Mouse (Mus musculus) hindbrain, embryonic 14.5 days (tissue): ENCODE results near the gene 1810009A15Rik. TPM values are rescaled to one million over a fixed set of nuclear protein-coding genes. Genes with fewer than 3 reads are reported as not detected.

Experiments used
- ATAC-seq: fragments of 200-750 bp; cut with Nextera tagmentation; 2 replicates; pipeline ENCODE4 v1.8.0; 2017; ENCODE audit warnings: moderate number of reproducible peaks, mild to moderate bottlenecking, moderate TSS enrichment, moderate library complexity; ENCODE audit not compliant: low FRiP score
- DNase-seq: peaks from one replicate; pipeline ENCODE4 v3.0.0-alpha.2; 2015; ENCODE audit warnings: low spot score
- H3K27ac ChIP-seq: fragments of 300-500 bp; sonication (generic); 2 replicates; pipeline ENCODE4 v1.5.1; 2014; ENCODE audit warnings: mild to moderate bottlenecking, moderate library complexity
- H3K27me3 ChIP-seq: fragments of 300-500 bp; sonication (generic); 2 replicates; pipeline ENCODE4 v1.6.1; 2014; ENCODE audit warnings: mild to moderate bottlenecking, low read length, mixed read lengths; ENCODE audit not compliant: control insufficient read depth, insufficient read depth
- H3K36me3 ChIP-seq: fragments of 300-500 bp; sonication (generic); replicated peaks from 2 replicates; pipeline ENCODE4 v1.6.1; 2014; ENCODE audit not compliant: control insufficient read depth, insufficient read depth
- H3K4me1 ChIP-seq: fragments of 300-500 bp; sonication (generic); replicated peaks from 2 replicates; pipeline ENCODE4 v1.6.1; 2014; ENCODE audit warnings: antibody characterized with exemption, low read length, mixed read lengths; ENCODE audit not compliant: control insufficient read depth, insufficient read depth
- H3K4me2 ChIP-seq: fragments of 300-500 bp; sonication (generic); replicated peaks from 2 replicates; pipeline ENCODE4 v1.6.1; 2014; ENCODE audit warnings: mild to moderate bottlenecking, moderate library complexity
- H3K4me3 ChIP-seq: fragments of 300-500 bp; sonication (generic); replicated peaks from 2 replicates; pipeline ENCODE4 v1.5.1; 2014; ENCODE audit warnings: mild to moderate bottlenecking, low read length
- H3K9ac ChIP-seq: fragments of 300-500 bp; sonication (generic); 2 replicates; pipeline ENCODE4 v1.6.1; 2014
- H3K9me3 ChIP-seq: fragments of 300-500 bp; sonication (generic); 2 replicates; pipeline ENCODE4 v1.6.1; 2016; ENCODE audit warnings: low read length; ENCODE audit not compliant: control insufficient read depth
- WGBS: fragments of 180-500 bp; shearing (Covaris S2); extraction: QIAGEN DNeasy Blood & Tissue Kit; methylation state at CpG from one replicate; pipeline ENCODE4 v1.1.7; 2014; 5-methylcytosine and 5-hydroxymethylcytosine counted together
- polyA plus RNA-seq: library from polyadenylated mRNA; unstranded; fragments of >200 nt; fragmentation: Nextera tagmentation; extraction: Ambion mirVana; gene quantifications from 2 replicates; pipeline ENCODE4 v1.2.1, GENCODE M21; 2014

1810009A15Rik gene
- polyA plus RNA-seq: 42.7 and 49.2 TPM in 2 replicates

DNA sequence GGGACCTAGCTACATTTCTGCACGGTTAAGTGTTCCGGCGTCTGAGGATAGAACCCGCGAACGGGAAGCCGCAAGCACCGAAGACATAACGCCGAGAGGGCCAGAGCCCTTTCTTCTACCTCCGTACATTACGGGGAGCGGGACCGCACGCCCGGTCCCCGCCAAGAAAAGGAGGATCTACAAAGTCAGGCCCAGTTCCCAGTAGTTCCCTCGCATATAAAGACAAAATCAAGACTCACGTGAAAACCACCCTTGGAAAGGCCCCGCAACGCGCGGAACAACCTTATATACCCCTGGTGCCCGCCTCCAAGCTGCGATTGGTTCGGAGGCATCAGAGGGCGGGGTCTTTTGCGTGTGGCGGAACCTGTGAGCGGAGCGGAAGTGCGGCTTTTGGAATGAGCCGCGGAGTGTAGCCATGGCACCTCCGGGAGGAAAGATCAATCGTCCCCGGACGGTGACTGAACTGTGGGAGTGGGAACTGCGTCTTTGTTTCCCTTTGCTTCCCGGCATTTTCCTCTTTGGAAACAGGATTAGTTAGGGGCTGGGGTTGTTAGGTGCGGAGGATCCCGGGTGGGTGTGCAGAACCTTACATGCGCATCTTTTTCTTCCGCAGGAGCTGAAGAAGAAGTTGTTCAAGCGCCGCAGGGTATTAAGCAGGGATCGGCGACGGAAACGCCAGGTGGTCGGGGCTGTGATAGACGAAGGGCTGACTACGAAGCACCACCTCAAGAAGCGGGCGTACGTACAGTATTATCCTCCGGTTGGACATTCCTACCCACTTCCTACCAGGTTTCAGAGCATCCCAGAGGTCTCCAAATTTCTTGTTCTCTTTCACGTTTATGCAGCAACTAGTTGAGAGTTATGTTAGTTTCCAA is at the start of gene 1810009A15Rik, which contains the start of gene Gm49416:
Gene 1810009A15Rik (plus strand): TSS at position 343 of the 875 bp plus-strand sequence.
Gene Gm49416 (plus strand): TSS at position 416 of the 875 bp plus-strand sequence.
- WGBS: under 1% methylated on average over 58 of the region's 58 CpGs
- Histone ChIP-seq H3K9ac (peak within 1 kb of the TSS; percentile 70), H3K9me3 (no peaks in the 10 kb centered on the region), H3K4me3 (peak within 1 kb of the TSS; percentile 67), H3K4me2 (peak within 1 kb of the TSS; percentile 89), H3K4me1 (peaks cover 21% of the 10 kb centered on the region), H3K36me3 (peaks cover 13% of the 10 kb centered on the region), H3K27me3 (no peaks in the 10 kb centered on the region), H3K27ac (peak within 1 kb of the TSS; percentile 89)
- peak; percentile 98 for DNase-seq
- peak; percentile 94 for ATAC-seq

- peak within 1 kb of the TSS; percentile 77 for H3K4me3 ChIP-seq
- peaks cover 37% of the 10 kb centered on the region for H3K36me3 ChIP-seq
- H3K9ac ChIP-seq: peak within 1 kb of the TSS; percentile 94
- H3K4me1 ChIP-seq: peaks cover 13% of the 10 kb centered on the region
- WGBS: 29% methylated on average over 11 of the region's 11 CpGs
- ATAC-seq (peak; percentile 93), DNase-seq (peak; percentile 83)
- H3K9me3 ChIP-seq: no peaks in the 10 kb centered on the region
- peak within 1 kb of the TSS; percentile 96 for H3K27ac ChIP-seq
- no peaks in the 10 kb centered on the region for H3K27me3 ChIP-seq
- H3K4me2 ChIP-seq: peak within 1 kb of the TSS; percentile 66
Observed at GRCm38 (mm10) chr19:8839103-8839907, 49.3 kb upstream of the 1810009A15Rik start, which contains the start of gene Gng3. Gng3 (minus strand) TSS chr19:8839194.

DNA sequence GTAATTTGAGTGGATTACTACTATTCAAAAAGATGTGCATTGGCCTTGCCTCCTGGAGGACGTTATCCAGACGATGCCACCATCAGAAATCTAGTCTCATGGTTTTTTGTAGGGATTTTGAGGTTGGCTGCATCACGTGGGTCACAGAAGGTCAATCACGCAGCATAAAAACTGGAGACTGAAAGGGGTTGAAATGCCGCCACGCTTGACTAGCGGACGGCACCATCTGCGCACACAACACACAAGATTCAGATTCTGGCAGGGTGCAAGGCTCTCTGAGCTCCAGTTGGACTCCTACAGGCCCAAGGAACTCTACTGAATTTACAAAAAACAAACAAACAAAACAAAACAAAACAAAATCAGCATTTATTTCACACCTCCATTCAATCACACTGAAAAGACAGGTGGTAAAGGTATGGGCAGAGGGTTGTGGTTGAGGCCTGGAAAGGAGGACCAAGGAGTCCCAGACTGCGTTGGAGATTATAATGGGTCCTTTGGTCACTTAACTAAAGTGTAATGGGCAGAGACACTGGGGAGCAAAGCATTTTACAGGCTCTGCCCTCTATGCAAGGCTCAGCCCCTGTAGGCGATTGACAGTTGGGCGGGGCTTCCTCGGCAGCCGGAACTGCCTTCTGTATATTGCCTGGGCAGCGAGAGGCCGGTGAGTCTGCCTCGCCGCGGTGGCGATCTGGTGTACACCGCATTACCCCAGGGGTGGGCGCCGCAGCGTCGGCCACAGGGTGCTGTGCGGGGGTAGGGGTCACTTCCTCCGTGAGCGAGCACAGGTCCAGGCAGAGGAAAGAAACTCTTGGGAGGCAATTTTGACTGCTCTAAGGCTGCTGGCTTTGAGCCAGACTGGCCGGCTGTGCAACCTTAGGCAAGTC is 48.5 kb upstream of the 1810009A15Rik start:
- WGBS: 13% methylated on average over 29 of the region's 29 CpGs
- peak overlapping the region; percentile 77 for H3K4me3 ChIP-seq
- DNase-seq (peak; percentile 67), ATAC-seq (no peak)
- H3K9ac ChIP-seq: peak overlapping the region; percentile 94
- H3K9me3 ChIP-seq: no peaks in the 10 kb centered on the region
- peaks cover 13% of the 10 kb centered on the region for H3K4me1 ChIP-seq
- peak overlapping the region; percentile 96 for H3K27ac ChIP-seq
- H3K27me3 ChIP-seq: no peaks in the 10 kb centered on the region
- H3K36me3 ChIP-seq: peaks cover 34% of the 10 kb centered on the region
- H3K4me2 ChIP-seq: peak overlapping the region; percentile 66

DNA sequence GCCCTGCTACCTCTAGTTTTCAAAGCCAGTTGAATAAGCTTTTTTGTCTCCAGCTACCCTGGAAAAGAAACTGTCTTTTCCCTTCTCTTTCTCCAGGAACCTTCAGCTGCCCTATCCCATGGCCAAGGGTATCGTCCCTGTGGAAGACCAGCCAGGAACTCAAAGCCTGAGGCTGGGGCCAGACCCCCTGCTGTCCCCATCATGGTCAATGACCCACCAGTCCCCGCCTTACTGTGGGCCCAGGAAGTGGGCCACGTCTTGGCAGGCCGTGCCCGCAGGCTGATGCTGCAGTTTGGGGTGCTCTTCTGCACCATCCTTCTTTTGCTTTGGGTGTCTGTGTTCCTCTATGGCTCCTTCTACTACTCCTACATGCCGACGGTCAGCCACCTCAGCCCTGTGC is 47.6 kb upstream of the 1810009A15Rik start:
- Histone ChIP-seq H3K27ac (peak overlapping the region; percentile 96; the same call in 1 of the 2 replicates), H3K9me3 (no peaks in the 10 kb centered on the region), H3K4me1 (peaks cover 13% of the 10 kb centered on the region), H3K9ac (peak overlapping the region; percentile 94), H3K4me2 (peak overlapping the region; percentile 66), H3K4me3 (peak overlapping the region; percentile 77), H3K27me3 (no peaks in the 10 kb centered on the region), H3K36me3 (peaks cover 36% of the 10 kb centered on the region)
- DNase-seq: no peak
- 82% methylated on average over 7 of the region's 7 CpGs for WGBS
- ATAC-seq: no peak

DNA sequence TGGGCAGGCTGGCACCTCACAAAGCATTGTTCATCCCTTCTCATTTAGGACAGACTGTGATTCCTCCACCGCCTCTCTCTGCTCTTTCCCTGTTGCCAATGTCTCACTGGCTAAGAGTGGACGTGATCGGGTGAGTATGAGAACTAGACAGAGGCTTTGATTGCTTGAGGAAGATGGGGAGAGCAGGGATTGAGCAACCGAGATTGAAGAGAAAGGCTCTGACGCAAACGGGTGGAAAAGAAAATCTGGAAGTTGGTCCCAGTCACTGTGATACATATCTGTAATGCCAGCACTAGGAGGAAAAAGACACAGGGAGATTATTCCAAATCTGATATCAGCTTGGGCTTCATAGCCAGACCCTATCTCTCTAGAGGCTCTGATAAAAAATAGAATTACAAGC is 45.7 kb upstream of the 1810009A15Rik start:
- no peak for ATAC-seq
- no peaks in the 10 kb centered on the region for H3K9me3 ChIP-seq
- H3K4me2 ChIP-seq: no peak overlapping the region
- peaks cover 13% of the 10 kb centered on the region for H3K4me1 ChIP-seq
- H3K9ac ChIP-seq: no peak overlapping the region
- DNase-seq: no peak
- 88% methylated on average over 6 of the region's 6 CpGs for WGBS
- H3K27me3 ChIP-seq: no peaks in the 10 kb centered on the region
- no peak overlapping the region for H3K4me3 ChIP-seq
- H3K36me3 ChIP-seq: peaks cover 55% of the 10 kb centered on the region
- no peak overlapping the region for H3K27ac ChIP-seq

DNA sequence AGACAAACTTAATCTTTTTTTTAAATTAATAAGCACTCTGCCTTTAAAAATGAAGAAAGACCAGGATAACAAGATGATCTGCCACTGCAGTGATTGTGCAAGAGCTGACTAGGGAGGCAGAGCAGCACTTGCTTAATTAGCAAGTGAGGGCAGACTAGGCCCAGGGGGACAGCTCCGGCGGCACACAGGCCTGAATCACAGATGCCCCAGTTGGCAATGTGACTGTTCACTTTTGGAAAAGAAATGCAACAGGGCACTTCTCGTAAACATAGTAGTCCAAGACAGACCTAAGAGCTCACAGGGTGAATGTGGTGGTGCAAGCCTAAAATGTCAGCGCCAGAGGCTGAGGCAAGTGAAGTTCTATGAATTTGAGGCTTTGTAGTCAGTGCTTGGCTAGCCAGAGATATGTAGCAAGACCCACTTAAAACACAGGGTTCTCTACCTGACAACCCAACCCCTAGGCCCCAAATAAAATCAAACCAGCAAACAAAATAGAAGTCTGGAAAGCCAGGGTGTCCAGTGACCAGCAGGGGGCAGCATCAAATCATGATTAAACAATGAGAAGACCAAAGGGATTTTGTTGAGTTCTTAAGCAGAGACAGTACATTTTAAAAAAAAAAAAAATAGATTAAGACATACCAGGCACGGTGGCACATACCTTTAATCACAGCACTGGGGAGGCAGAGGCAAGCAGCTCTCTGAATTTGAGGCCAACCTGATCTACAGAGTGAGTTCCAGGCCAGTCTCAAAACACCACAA is 44.1 kb upstream of the 1810009A15Rik start:
- H3K36me3 ChIP-seq: peaks cover 65% of the 10 kb centered on the region
- no peak overlapping the region for H3K9ac ChIP-seq
- H3K27me3 ChIP-seq: no peaks in the 10 kb centered on the region
- no peak overlapping the region for H3K27ac ChIP-seq
- H3K4me2 ChIP-seq: no peak overlapping the region
- H3K9me3 ChIP-seq: no peaks in the 10 kb centered on the region
- no peak for ATAC-seq
- H3K4me1 ChIP-seq: peaks cover 13% of the 10 kb centered on the region
- peak; percentile 85 for DNase-seq
- H3K4me3 ChIP-seq: no peak overlapping the region
- 61% methylated on average over 5 of the region's 5 CpGs for WGBS

GRCm38 (mm10) chr19:8848356-8848755 is 40.3 kb upstream of the 1810009A15Rik start:
- Histone ChIP-seq H3K4me2 (no peak overlapping the region), H3K27me3 (no peaks in the 10 kb centered on the region; the same call in 1 of the 2 replicates), H3K4me3 (no peak overlapping the region), H3K9me3 (no peaks in the 10 kb centered on the region), H3K27ac (no peak overlapping the region), H3K9ac (no peak overlapping the region), H3K4me1 (no peaks in the 10 kb centered on the region), H3K36me3 (peaks cover 52% of the 10 kb centered on the region)
- ATAC-seq: no peak
- 86% methylated on average over 5 of the region's 5 CpGs for WGBS
- DNase-seq: no peak

DNA sequence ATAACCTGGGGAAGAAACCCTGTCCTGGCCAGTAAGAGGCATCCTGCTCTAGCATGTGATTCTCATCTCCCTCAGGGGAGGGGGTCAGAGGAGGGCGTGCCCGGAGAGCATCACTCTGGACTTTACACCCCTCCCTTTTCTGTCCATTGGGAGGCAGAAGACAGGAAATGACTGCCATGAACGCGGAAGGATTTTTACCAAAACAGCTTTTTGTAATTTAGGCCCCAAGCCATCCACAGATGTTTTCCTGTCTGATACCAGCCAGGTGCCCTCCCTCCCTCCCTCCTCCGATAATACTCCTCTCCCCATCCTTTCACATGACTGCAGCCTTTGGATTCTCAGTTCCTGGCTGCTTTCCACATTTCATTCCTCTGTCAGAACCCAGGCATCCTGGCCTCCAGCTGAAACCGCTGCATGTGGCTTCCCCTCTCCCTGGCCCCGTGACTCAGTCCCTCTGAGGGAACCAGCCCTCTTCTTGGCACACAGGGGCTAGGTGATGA is 38.2 kb upstream of the 1810009A15Rik start, which contains the start of gene Lrrn4cl:
Gene Lrrn4cl (plus strand): TSS at position 367 of the 500 bp plus-strand sequence.
- no peaks in the 10 kb centered on the region; the same call in 1 of the 2 replicates for H3K27me3 ChIP-seq
- no peaks in the 10 kb centered on the region for H3K4me1 ChIP-seq
- H3K27ac ChIP-seq: no peak within 1 kb of the TSS
- no peak for DNase-seq
- ATAC-seq: peak; percentile 34; the same call in 1 of the 2 replicates
- WGBS: 35% methylated on average over 7 of the region's 7 CpGs
- H3K4me2 ChIP-seq: no peak within 1 kb of the TSS; the same call in 1 of the 2 replicates
- H3K36me3 ChIP-seq: peaks cover 35% of the 10 kb centered on the region
- no peak within 1 kb of the TSS for H3K4me3 ChIP-seq
- H3K9ac ChIP-seq: no peak within 1 kb of the TSS
- H3K9me3 ChIP-seq: no peaks in the 10 kb centered on the region
